Mouse (Mus musculus): ENCODE measurements around the gene Ino80e. TPM values are rescaled to one million over a fixed set of nuclear protein-coding genes. Genes with fewer than 3 reads are reported as not detected.

Gene Ino80e
- polyA plus RNA-seq, 1 experiment, result 104 TPM

GRCm38 (mm10) chr7:126861429-126862130 lies 597 bp downstream of the Ino80e start, which contains the start of gene Hirip3:
TSS of gene Hirip3 (plus strand) at chr7:126861972.
- Histone ChIP-seq H3K27ac (ENCODE audit: insufficient read depth, low read length) (peak within 1 kb of the TSS; percentile 53), H3K4me3 (ENCODE audit: low read depth, low read length) (peak within 1 kb of the TSS; percentile 96), H3K4me1 (ENCODE audit: control insufficient read depth, insufficient read depth, low read length) (peaks cover 2% of the 10 kb centered on the region), H3K9ac (ENCODE audit: low read depth, poor library complexity, severe bottlenecking) (peak within 1 kb of the TSS; percentile 88), H3K27me3 (ENCODE audit: control insufficient read depth, insufficient read depth, low read length, poor library complexity, severe bottlenecking) (no peaks in the 10 kb centered on the region), H3K36me3 (ENCODE audit: control insufficient read depth, insufficient read depth, low read length, poor library complexity, severe bottlenecking) (peaks cover 33% of the 10 kb centered on the region), H3K9me3 (replicated peaks; ENCODE audit: control insufficient read depth, insufficient read depth, low read length, poor library complexity, severe bottlenecking) (no peaks in the 10 kb centered on the region)
- TF ChIP-seq EP300 (IDR thresholded peaks at IDR 0.05; ENCODE audit: insufficient read depth, low read depth, low read length) (0 out of 2 replicates have a peak, but pooled peaks have one; percentile 28), CTCF (IDR thresholded peaks at IDR 0.05; ENCODE audit: low read depth, low read length) (no peak), POLR2A (IDR thresholded peaks at IDR 0.05; ENCODE audit: insufficient read depth, low read length) (peak; percentile 91)

GRCm38 (mm10) chr7:126860987-126861386 lies 1.2 kb downstream of the Ino80e start:
- Histone ChIP-seq H3K9me3 (replicated peaks; ENCODE audit: control insufficient read depth, insufficient read depth, low read length, poor library complexity, severe bottlenecking) (no peaks in the 10 kb centered on the region), H3K4me3 (ENCODE audit: low read depth, low read length) (peak overlapping the region; percentile 96), H3K9ac (ENCODE audit: low read depth, poor library complexity, severe bottlenecking) (peak overlapping the region; percentile 87), H3K27ac (ENCODE audit: insufficient read depth, low read length) (peak overlapping the region; percentile 53), H3K4me1 (ENCODE audit: control insufficient read depth, insufficient read depth, low read length) (peaks cover 2% of the 10 kb centered on the region), H3K27me3 (ENCODE audit: control insufficient read depth, insufficient read depth, low read length, poor library complexity, severe bottlenecking) (no peaks in the 10 kb centered on the region), H3K36me3 (ENCODE audit: control insufficient read depth, insufficient read depth, low read length, poor library complexity, severe bottlenecking) (peaks cover 36% of the 10 kb centered on the region)
- TF ChIP-seq CTCF (IDR thresholded peaks at IDR 0.05; ENCODE audit: low read depth, low read length), result no peak
- no peak for TF ChIP-seq EP300 (IDR thresholded peaks at IDR 0.05; ENCODE audit: insufficient read depth, low read depth, low read length)
- no peak for TF ChIP-seq POLR2A (IDR thresholded peaks at IDR 0.05; ENCODE audit: insufficient read depth, low read length)

GRCm38 (mm10) chr7:126856741-126857420 lies 5.3 kb downstream of the Ino80e start:
- Histone ChIP-seq H3K9me3 (replicated peaks; ENCODE audit: control insufficient read depth, insufficient read depth, low read length, poor library complexity, severe bottlenecking) (no peaks in the 10 kb centered on the region), H3K4me3 (ENCODE audit: low read depth, low read length) (no peak overlapping the region), H3K4me1 (ENCODE audit: control insufficient read depth, insufficient read depth, low read length) (peaks cover 7% of the 10 kb centered on the region), H3K9ac (ENCODE audit: low read depth, poor library complexity, severe bottlenecking) (no peak overlapping the region), H3K27me3 (ENCODE audit: control insufficient read depth, insufficient read depth, low read length, poor library complexity, severe bottlenecking) (no peaks in the 10 kb centered on the region), H3K36me3 (ENCODE audit: control insufficient read depth, insufficient read depth, low read length, poor library complexity, severe bottlenecking) (peaks cover 34% of the 10 kb centered on the region), H3K27ac (ENCODE audit: insufficient read depth, low read length) (peak overlapping the region; percentile 50)
- no peak for TF ChIP-seq POLR2A (IDR thresholded peaks at IDR 0.05; ENCODE audit: insufficient read depth, low read length)
- no peak for TF ChIP-seq EP300 (IDR thresholded peaks at IDR 0.05; ENCODE audit: insufficient read depth, low read depth, low read length)
- no peak for TF ChIP-seq CTCF (IDR thresholded peaks at IDR 0.05; ENCODE audit: low read depth, low read length)

- no peak overlapping the region for H3K9ac ChIP-seq (ENCODE audit: low read depth, poor library complexity, severe bottlenecking)
- no peak overlapping the region for H3K27ac ChIP-seq (ENCODE audit: insufficient read depth, low read length)
- H3K4me1 ChIP-seq (ENCODE audit: control insufficient read depth, insufficient read depth, low read length), result peaks cover 7% of the 10 kb centered on the region
- no peaks in the 10 kb centered on the region for H3K9me3 ChIP-seq (replicated peaks; ENCODE audit: control insufficient read depth, insufficient read depth, low read length, poor library complexity, severe bottlenecking)
- no peak overlapping the region for H3K4me3 ChIP-seq (ENCODE audit: low read depth, low read length)
- TF ChIP-seq CTCF (IDR thresholded peaks at IDR 0.05; ENCODE audit: low read depth, low read length), result no peak
- no peak for TF ChIP-seq EP300 (IDR thresholded peaks at IDR 0.05; ENCODE audit: insufficient read depth, low read depth, low read length)
- TF ChIP-seq POLR2A (IDR thresholded peaks at IDR 0.05; ENCODE audit: insufficient read depth, low read length), result no peak
- H3K27me3 ChIP-seq (ENCODE audit: control insufficient read depth, insufficient read depth, low read length, poor library complexity, severe bottlenecking), result no peaks in the 10 kb centered on the region
- peaks cover 35% of the 10 kb centered on the region for H3K36me3 ChIP-seq (ENCODE audit: control insufficient read depth, insufficient read depth, low read length, poor library complexity, severe bottlenecking)
Observed at GRCm38 (mm10) chr7:126855641-126856040, 6.5 kb downstream of the Ino80e start.

- Histone ChIP-seq H3K9ac (ENCODE audit: low read depth, poor library complexity, severe bottlenecking) (no peak overlapping the region), H3K36me3 (ENCODE audit: control insufficient read depth, insufficient read depth, low read length, poor library complexity, severe bottlenecking) (peaks cover 24% of the 10 kb centered on the region), H3K27ac (ENCODE audit: insufficient read depth, low read length) (no peak overlapping the region), H3K4me1 (ENCODE audit: control insufficient read depth, insufficient read depth, low read length) (peaks cover 7% of the 10 kb centered on the region), H3K4me3 (ENCODE audit: low read depth, low read length) (no peak overlapping the region), H3K9me3 (replicated peaks; ENCODE audit: control insufficient read depth, insufficient read depth, low read length, poor library complexity, severe bottlenecking) (no peaks in the 10 kb centered on the region), H3K27me3 (ENCODE audit: control insufficient read depth, insufficient read depth, low read length, poor library complexity, severe bottlenecking) (no peaks in the 10 kb centered on the region)
- TF ChIP-seq POLR2A (IDR thresholded peaks at IDR 0.05; ENCODE audit: insufficient read depth, low read length) (no peak), CTCF (IDR thresholded peaks at IDR 0.05; ENCODE audit: low read depth, low read length) (no peak), EP300 (IDR thresholded peaks at IDR 0.05; ENCODE audit: insufficient read depth, low read depth, low read length) (no peak)
Observed at GRCm38 (mm10) chr7:126853454-126853853, 8.7 kb downstream of the Ino80e start.

All from ES-Bruce4 (cell line).